Mouse (Mus musculus) spleen, embryonic (tissue): ENCODE results near the gene Nat9.

Experiments
- CTCF ChIA-PET: fragments of 350-600 bp; sonication (Branson Sonifier 250); formaldehyde crosslinking; loops from one replicate; lab custom pipeline; 2022; lab: Charles Lee

The Nat9 gene

GRCm38 (mm10) chr11:115179881-115180280 lies 7.8 kb downstream of the Nat9 start:
- CTCF ChIA-PET = no interaction called here

DNA sequence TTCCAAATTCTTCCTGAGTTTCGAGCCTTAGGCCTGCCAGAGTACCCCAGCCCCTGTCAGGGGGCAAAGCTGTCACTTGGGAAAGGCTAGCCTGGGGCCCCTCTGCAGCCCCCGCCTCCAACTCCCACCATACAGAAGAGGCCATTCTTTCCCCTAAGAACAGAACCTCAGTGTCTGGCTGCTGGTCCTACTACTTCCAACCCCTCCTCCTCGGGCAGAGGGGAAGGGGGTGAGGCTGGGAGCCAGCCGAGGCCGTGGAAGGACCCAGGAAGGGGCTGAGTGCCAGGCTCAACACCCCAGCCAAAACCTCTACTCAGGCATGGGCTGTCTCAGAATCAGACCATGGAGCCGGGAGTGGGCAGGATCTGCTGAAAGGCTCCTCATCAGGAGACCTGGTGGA lies 8.5 kb downstream of the Nat9 start:
- CTCF ChIA-PET = no interaction called here

GRCm38 (mm10) chr11:115178766-115179165 lies 8.9 kb downstream of the Nat9 start:
- CTCF ChIA-PET = no interaction called here

GRCm38 (mm10) chr11:115177559-115178195 lies 10.0 kb downstream of the Nat9 start:
- CTCF ChIA-PET = no interaction called here

- CTCF ChIA-PET = no interaction called here
Observed at GRCm38 (mm10) chr11:115176399-115177190, 11.1 kb downstream of the Nat9 start.

DNA sequence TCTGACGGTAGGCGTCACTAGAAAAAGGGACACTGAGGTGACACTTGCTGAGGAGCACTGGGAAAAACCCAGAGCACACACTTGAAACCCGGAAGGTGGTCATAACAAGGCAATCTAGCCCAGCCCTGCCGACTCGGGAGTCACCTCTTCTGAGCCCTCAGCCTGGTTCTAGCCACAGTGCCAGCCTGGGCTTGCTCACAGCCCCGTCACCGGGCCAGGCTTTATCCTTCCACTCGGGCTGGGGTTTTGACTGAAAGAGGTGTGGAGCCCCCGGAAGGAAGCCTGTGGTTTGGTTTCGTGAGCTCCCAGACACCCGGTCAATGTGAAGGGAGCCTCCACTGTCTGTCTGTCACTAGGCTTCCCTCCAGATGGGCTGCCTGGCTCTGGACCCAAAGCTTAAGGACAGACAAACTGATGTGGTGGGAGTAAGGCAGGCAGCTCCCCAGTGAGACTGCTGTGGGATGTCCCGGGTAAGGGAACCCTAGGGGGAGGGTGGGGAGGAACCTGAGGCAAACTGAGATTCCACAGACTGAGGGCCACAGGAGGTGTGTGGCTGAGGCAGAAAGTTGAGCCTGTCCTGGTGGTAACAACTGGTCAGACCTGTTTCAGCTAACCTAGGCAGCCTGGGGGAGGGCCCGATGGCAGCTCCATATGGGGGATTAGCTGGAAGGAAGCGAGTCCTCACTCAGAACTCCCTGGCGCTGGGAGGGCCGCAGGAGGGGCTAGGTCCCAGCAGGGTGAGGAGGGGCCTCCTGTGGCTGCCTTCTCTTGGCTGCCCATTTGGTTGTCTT lies 13.9 kb downstream of the Nat9 start:
- CTCF ChIA-PET = interaction anchor here (0.7 to 0.8 kb wide), 2 partner anchors 8 to 81 kb away, joined by 3 to 8 read pairs; no protein-coding TSS in a partner anchor

DNA sequence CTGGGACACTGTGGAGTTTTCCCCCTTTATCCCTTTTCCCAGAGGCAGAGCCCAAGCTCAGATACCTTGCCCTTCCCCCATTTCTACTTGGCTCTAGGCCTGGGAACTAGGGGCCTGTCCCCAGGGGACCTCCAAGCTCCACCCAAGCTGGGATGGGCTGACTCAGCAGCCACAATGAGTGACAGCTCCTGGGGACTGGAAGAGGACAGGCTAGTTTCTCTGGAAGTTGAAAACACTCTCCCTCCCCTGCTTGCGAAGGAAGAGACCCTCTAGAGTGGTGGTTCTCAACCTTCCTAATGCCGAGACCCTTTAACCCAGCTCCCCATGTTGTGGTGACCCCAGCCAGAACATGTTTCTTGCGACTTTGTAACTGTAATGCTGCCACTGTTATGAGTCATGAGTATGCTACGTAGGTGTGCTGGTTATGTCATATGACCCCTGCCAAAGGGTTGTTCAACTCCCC lies 14.8 kb downstream of the Nat9 start:
- CTCF ChIA-PET = no interaction called here

DNA sequence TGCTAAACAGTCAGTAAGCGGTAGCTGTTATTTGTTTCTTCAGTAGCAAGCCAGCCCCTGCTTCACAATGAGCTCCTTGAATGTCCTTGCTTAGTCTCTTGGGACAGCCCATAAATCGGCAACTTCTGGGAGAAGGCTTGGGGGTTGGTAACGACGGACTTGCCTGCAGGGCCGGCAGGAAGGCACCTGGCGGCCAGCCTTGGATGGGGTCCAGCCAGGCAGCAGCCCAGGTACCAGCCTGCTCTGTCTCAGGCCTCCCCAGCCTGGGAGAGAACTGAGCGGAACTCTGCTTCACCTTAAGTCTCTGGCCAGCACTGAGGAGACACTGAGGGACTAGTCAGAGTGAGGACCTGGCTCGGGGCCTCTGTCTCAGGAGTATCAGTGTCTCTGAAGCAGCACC lies 16.5 kb downstream of the Nat9 start:
- CTCF ChIA-PET = no interaction called here

DNA sequence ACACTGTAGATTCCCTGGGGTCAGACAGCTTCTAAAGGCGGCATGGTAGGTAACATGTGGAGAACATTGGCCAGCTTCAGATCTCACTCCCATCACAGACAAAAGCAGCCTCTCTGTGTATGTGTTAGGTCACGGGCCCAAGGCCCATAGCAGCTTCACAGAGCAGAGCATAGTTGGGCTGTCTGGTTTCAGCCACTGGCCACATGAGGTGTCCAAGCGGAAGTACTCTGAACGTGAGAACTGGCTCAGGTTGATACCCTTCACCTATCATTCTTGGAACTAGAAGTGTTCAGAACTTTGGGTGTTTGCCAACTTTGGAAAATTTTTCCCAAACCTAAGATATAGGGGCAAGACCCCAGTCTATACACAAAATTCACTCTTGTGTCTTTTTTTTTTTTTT lies 18.2 kb downstream of the Nat9 start:
- CTCF ChIA-PET = no interaction called here

DNA sequence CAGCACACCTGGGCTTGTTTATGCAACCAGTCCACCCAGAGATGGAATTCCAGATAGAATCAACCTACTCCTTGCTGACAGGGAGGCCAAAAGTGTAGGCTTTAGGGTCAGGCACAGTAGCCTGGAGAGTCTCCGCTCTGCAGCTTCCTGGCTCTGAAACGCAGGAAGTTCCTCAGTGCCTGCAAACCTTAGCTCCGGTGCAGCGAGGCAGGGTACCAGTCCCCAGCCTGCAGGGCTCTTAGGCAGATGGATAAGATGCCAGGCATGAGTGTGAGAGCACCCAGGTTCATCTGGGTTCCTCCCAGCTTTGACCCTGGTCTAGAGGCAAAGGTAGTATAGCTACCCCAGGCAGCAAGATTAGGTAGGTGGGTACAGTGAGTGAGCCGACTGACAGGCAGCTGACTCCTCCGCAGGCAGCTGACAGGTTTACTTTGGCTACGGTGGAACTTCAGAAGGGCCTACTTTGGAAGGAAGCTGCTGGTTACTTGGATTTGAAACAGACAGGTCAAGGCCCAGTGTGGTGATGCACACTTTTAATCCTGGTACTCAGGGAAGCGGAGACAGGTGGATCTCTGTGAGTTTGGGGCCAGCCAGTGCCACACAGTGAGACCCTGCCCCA lies 19.9 kb downstream of the Nat9 start:
- CTCF ChIA-PET = interaction anchor here (0.5 kb wide), 1 partner anchor 27 kb away, joined by 4 read pairs; no protein-coding TSS in a partner anchor

DNA sequence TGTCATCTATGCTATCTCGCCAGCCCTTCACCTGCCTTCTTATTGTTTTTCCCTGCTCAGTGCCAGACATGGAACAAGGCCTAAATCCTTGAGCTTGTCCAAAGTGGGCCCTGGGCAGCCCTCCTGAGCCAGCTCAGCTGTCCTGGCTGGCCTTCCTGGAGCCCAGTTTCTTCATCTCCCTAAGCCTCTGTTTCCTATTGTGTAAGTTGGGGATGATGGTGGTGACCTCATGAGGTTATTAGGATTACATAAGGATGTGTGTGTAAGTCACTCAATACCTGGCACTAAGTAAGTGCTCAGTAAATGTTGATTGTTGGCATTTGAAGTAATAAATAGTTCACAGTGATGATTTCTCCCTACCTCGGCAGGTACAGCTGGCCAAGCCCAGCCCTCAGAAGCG lies 20.9 kb downstream of the Nat9 start:
- CTCF ChIA-PET = no interaction called here

- CTCF ChIA-PET = no interaction called here
Observed at GRCm38 (mm10) chr11:115164976-115165374, 22.7 kb downstream of the Nat9 start.

DNA sequence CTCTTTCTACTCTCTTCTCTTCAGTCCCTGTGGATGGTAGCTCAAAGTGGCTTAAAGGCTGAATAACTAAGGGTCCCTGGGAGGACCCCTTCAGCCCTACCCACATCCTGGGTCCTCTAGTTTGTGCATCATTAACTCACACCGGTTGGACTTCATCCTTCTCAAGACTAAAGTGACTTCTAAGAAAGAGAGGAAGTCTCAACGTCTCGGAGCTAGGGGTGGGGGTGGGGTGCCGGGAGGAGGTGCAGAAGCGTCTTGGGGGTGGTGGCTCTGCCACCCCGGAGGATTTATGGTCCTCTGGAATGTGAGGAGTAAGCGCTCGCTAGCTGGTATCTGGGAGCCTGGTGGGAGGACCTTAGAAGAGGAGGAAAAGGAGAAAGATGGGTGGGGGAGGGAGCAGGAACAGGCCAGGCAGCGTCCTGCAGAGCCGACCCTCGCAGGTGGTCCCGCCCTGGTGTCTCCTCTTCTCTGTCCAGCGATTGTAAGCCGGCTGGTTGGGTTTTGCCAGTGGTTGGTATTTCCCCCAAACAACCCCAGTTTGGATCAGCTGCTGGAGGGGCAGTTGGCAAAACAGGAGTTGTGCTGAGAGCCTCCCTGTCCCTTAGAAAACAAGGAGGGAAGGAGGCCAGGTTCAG lies 23.2 kb downstream of the Nat9 start:
- CTCF ChIA-PET = interaction anchor here (0.7 to 1.2 kb wide), 2 partner anchors 40 to 111 kb away, joined by 3 to 8 read pairs; no protein-coding TSS in a partner anchor

- CTCF ChIA-PET = interaction anchor here (0.7 to 1.2 kb wide), 4 partner anchors 20 to 112 kb away, joined by 3 to 8 read pairs (median 4); no protein-coding TSS in a partner anchor
Observed at GRCm38 (mm10) chr11:115163568-115164150, 24.0 kb downstream of the Nat9 start.

DNA sequence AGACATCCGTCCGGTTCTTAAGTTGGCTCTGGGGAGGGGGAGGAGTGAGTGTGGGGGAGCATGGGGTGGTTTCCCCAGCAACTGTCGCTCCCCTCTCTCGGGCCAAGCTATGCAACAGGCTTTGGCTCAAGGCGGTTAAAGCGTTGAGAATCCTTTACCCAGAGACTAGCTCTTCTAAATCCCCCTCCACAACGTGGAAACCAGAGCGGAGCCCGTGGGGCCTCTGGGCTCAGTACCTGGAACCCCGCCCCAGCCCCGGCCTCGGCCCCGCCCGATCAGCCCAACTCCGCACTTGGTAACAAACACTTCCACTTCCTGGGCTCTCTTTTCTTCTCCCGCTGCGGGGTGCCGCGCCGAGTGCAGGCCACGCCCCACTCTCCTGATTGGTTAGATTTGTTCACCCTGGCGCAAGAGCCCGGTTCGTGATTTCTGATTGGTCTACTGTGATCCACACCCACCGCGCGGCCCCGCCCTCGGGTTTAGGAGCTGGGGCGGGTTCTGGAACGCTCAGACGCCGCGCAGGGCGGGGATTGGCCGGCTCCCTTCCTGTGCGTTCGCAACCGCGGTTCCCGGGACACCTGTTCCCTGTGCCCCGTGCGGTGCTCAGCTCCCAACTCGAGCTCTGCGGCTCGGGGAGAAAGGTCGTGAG lies 24.7 kb downstream of the Nat9 start, which contains the start of gene Slc9a3r1:
Gene Slc9a3r1 (plus strand): TSS at position 510 of the 649 bp plus-strand sequence.
- CTCF ChIA-PET = interaction anchor here (1.0 to 1.2 kb wide), 3 partner anchors 21 to 41 kb away, joined by 3 to 5 read pairs (median 3); no protein-coding TSS in a partner anchor

DNA sequence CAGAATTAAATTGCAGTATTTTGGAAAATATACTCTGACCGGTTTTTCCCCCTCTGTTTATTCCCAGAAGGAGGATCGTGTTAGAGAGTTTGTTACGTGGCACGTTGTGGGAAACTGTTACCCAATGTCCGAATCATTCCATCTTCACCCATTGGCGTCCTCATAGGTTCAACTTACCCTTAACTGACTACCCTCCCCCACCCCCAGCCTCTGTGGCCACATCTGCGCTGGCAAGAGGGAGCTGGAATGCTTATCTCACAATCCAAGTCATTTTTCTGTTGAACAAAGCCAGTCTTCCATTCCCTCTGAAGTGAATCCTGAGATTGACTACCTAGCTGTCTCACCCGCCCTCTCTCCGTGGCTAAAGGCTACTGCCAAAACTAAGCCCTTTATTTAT lies 25.5 kb downstream of the Nat9 start:
- CTCF ChIA-PET = interaction anchor here (0.7 to 1.3 kb wide), 5 partner anchors 20 to 102 kb away, joined by 3 to 4 read pairs (median 3); no protein-coding TSS in a partner anchor

DNA sequence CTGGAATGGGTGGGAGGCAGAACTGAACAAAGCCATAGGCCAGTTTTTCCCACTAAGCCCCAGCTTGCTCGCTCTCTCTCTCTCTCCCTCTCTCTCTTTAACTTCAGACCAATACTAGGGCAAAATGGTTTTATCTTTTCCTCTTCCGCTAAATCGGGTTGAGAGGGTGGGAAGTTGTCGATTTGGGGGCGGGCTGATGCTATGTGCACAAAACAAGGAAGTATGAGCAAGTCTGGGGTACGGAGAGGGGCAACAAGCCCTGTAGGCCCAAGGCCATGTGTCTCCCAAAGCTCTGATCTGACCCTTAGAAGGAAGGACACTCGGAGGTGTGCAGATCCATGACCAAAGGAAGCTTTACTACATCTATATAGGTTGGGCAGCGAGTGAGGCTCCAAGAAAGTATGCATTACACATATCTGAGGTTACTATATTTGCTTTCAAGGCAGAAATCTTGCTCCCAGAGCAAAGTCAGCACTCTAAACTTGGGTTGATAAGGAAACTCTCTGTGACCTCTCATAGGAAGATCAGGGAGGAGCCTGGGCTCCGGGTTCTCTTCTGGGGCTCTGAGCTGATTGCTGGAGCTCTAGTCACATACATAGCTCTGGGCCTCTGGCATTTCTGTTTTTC lies 26.0 kb downstream of the Nat9 start:
- CTCF ChIA-PET = interaction anchor here (0.7 to 1.3 kb wide), 4 partner anchors 20 to 103 kb away, joined by 3 to 4 read pairs (median 4); no protein-coding TSS in a partner anchor

GRCm38 (mm10) chr11:115160883-115161577 lies 26.6 kb downstream of the Nat9 start:
- CTCF ChIA-PET = interaction anchor here (0.8 to 1.3 kb wide), 3 partner anchors 23 to 27 kb away, joined by 3 to 6 read pairs (median 4); no protein-coding TSS in a partner anchor
